Mouse (Mus musculus): ENCODE measurements around the gene Ttll1. TPM values are rescaled to one million over a fixed set of nuclear protein-coding genes. Genes with fewer than 3 reads are reported as not detected.

Ttll1 gene
- polyA plus RNA-seq, 1 experiment from 2014 or later = 12.6 TPM

- ATAC-seq (replicated peaks; ENCODE audit: low FRiP score, low TSS enrichment, low read depth) (peak; percentile 48; the same call in 1 of the 2 replicates), DNase-seq (ENCODE audit: low spot score) (no peak)
- Histone ChIP-seq H3K9ac (ENCODE audit: low read length) (no peak overlapping the region), H3K4me1 (replicated peaks; ENCODE audit: control insufficient read depth, insufficient read depth, low read length) (peaks cover 35% of the 10 kb centered on the region), H3K36me3 (ENCODE audit: control insufficient read depth, insufficient read depth, low read length) (no peaks in the 10 kb centered on the region), H3K27ac (ENCODE audit: low read depth) (peak overlapping the region; percentile 1; the same call in 1 of the 2 replicates), H3K27me3 (replicated peaks; ENCODE audit: control insufficient read depth, insufficient read depth, low read length) (no peaks in the 10 kb centered on the region), H3K9me3 (ENCODE audit: control insufficient read depth, low read length) (no peaks in the 10 kb centered on the region), H3K4me3 (ENCODE audit: low read depth, low read length) (no peak overlapping the region), H3K4me2 (ENCODE audit: low read length) (no peak overlapping the region)
- WGBS = 59% methylated on average over 7 of the region's 7 CpGs
Observed at GRCm38 (mm10) chr15:83451621-83452210, 59.0 kb downstream of the Ttll1 start.

GRCm38 (mm10) chr15:83450007-83450406 lies 60.7 kb downstream of the Ttll1 start:
- no peaks in the 10 kb centered on the region for H3K36me3 ChIP-seq (ENCODE audit: control insufficient read depth, insufficient read depth, low read length)
- no peaks in the 10 kb centered on the region for H3K9me3 ChIP-seq (ENCODE audit: control insufficient read depth, low read length)
- no peak overlapping the region for H3K4me3 ChIP-seq (ENCODE audit: low read depth, low read length)
- peaks cover 52% of the 10 kb centered on the region for H3K4me1 ChIP-seq (replicated peaks; ENCODE audit: control insufficient read depth, insufficient read depth, low read length)
- no peak overlapping the region for H3K9ac ChIP-seq (ENCODE audit: low read length)
- ATAC-seq (replicated peaks; ENCODE audit: low FRiP score, low TSS enrichment, low read depth) = no peak
- DNase-seq (ENCODE audit: low spot score) = no peak
- H3K4me2 ChIP-seq (ENCODE audit: low read length) = no peak overlapping the region
- WGBS = 92% methylated on average over 2 of the region's 2 CpGs
- no peaks in the 10 kb centered on the region for H3K27me3 ChIP-seq (replicated peaks; ENCODE audit: control insufficient read depth, insufficient read depth, low read length)
- H3K27ac ChIP-seq (ENCODE audit: low read depth) = no peak overlapping the region

- Histone ChIP-seq H3K4me1 (replicated peaks; ENCODE audit: control insufficient read depth, insufficient read depth, low read length) (peaks cover 62% of the 10 kb centered on the region), H3K4me3 (ENCODE audit: low read depth, low read length) (no peak overlapping the region), H3K27ac (ENCODE audit: low read depth) (no peak overlapping the region), H3K4me2 (ENCODE audit: low read length) (no peak overlapping the region), H3K36me3 (ENCODE audit: control insufficient read depth, insufficient read depth, low read length) (no peaks in the 10 kb centered on the region), H3K27me3 (replicated peaks; ENCODE audit: control insufficient read depth, insufficient read depth, low read length) (no peaks in the 10 kb centered on the region), H3K9me3 (ENCODE audit: control insufficient read depth, low read length) (no peaks in the 10 kb centered on the region), H3K9ac (ENCODE audit: low read length) (no peak overlapping the region)
- DNase-seq (ENCODE audit: low spot score) (no peak), ATAC-seq (replicated peaks; ENCODE audit: low FRiP score, low TSS enrichment, low read depth) (no peak)
- 64% methylated on average over 5 of the region's 5 CpGs for WGBS
Observed at GRCm38 (mm10) chr15:83448646-83449045, 62.0 kb downstream of the Ttll1 start.

- no peak overlapping the region for H3K27ac ChIP-seq (ENCODE audit: low read depth)
- H3K4me2 ChIP-seq (ENCODE audit: low read length) = no peak overlapping the region
- no peak for ATAC-seq (replicated peaks; ENCODE audit: low FRiP score, low TSS enrichment, low read depth)
- H3K27me3 ChIP-seq (replicated peaks; ENCODE audit: control insufficient read depth, insufficient read depth, low read length) = no peaks in the 10 kb centered on the region
- no peak overlapping the region for H3K9ac ChIP-seq (ENCODE audit: low read length)
- H3K4me1 ChIP-seq (replicated peaks; ENCODE audit: control insufficient read depth, insufficient read depth, low read length) = peaks cover 62% of the 10 kb centered on the region
- 37% methylated on average over 10 of the region's 10 CpGs for WGBS
- DNase-seq (ENCODE audit: low spot score) = no peak
- no peaks in the 10 kb centered on the region for H3K9me3 ChIP-seq (ENCODE audit: control insufficient read depth, low read length)
- H3K4me3 ChIP-seq (ENCODE audit: low read depth, low read length) = no peak overlapping the region
- H3K36me3 ChIP-seq (ENCODE audit: control insufficient read depth, insufficient read depth, low read length) = no peaks in the 10 kb centered on the region
Observed at GRCm38 (mm10) chr15:83447791-83448544, 62.7 kb downstream of the Ttll1 start.

- peaks cover 48% of the 10 kb centered on the region for H3K4me1 ChIP-seq (replicated peaks; ENCODE audit: control insufficient read depth, insufficient read depth, low read length)
- ATAC-seq (replicated peaks; ENCODE audit: low FRiP score, low TSS enrichment, low read depth) = no peak
Observed at GRCm38 (mm10) chr15:83445908-83446307, 64.8 kb downstream of the Ttll1 start.

GRCm38 (mm10) chr15:83445383-83445782 lies 65.3 kb downstream of the Ttll1 start:
- no peak for ATAC-seq (replicated peaks; ENCODE audit: low FRiP score, low TSS enrichment, low read depth)
- Histone ChIP-seq H3K27ac (ENCODE audit: low read depth) (peak overlapping the region; percentile 57), H3K4me1 (replicated peaks; ENCODE audit: control insufficient read depth, insufficient read depth, low read length) (peaks cover 48% of the 10 kb centered on the region)

More at GRCm38 (mm10) chr15:83445908-83446307, 64.8 kb downstream of the Ttll1 start:
- peak overlapping the region; percentile 57 for H3K27ac ChIP-seq (ENCODE audit: low read depth)
- H3K4me2 ChIP-seq (ENCODE audit: low read length) = no peak overlapping the region
- no peaks in the 10 kb centered on the region for H3K9me3 ChIP-seq (ENCODE audit: control insufficient read depth, low read length)
- DNase-seq (ENCODE audit: low spot score) = no peak
- H3K27me3 ChIP-seq (replicated peaks; ENCODE audit: control insufficient read depth, insufficient read depth, low read length) = no peaks in the 10 kb centered on the region
- no peak overlapping the region for H3K9ac ChIP-seq (ENCODE audit: low read length)
- H3K4me3 ChIP-seq (ENCODE audit: low read depth, low read length) = no peak overlapping the region
- H3K36me3 ChIP-seq (ENCODE audit: control insufficient read depth, insufficient read depth, low read length) = no peaks in the 10 kb centered on the region
- WGBS = 29% methylated on average over 2 of the region's 2 CpGs

GRCm38 (mm10) chr15:83444425-83444824 lies 66.3 kb downstream of the Ttll1 start:
- ATAC-seq (replicated peaks; ENCODE audit: low FRiP score, low TSS enrichment, low read depth) = peak; percentile 48; the same call in 1 of the 2 replicates
- Histone ChIP-seq H3K9me3 (ENCODE audit: control insufficient read depth, low read length) (no peaks in the 10 kb centered on the region), H3K27ac (ENCODE audit: low read depth) (no peak overlapping the region), H3K4me2 (ENCODE audit: low read length) (no peak overlapping the region), H3K36me3 (ENCODE audit: control insufficient read depth, insufficient read depth, low read length) (no peaks in the 10 kb centered on the region), H3K27me3 (replicated peaks; ENCODE audit: control insufficient read depth, insufficient read depth, low read length) (no peaks in the 10 kb centered on the region), H3K4me1 (replicated peaks; ENCODE audit: control insufficient read depth, insufficient read depth, low read length) (peaks cover 48% of the 10 kb centered on the region), H3K4me3 (ENCODE audit: low read depth, low read length) (no peak overlapping the region), H3K9ac (ENCODE audit: low read length) (no peak overlapping the region)
- 42% methylated on average over 6 of the region's 6 CpGs for WGBS
- no peak for DNase-seq (ENCODE audit: low spot score)

More at GRCm38 (mm10) chr15:83445383-83445782, 65.3 kb downstream of the Ttll1 start:
- no peaks in the 10 kb centered on the region for H3K36me3 ChIP-seq (ENCODE audit: control insufficient read depth, insufficient read depth, low read length)
- DNase-seq (ENCODE audit: low spot score) = no peak
- no peak overlapping the region for H3K9ac ChIP-seq (ENCODE audit: low read length)
- no peaks in the 10 kb centered on the region for H3K9me3 ChIP-seq (ENCODE audit: control insufficient read depth, low read length)
- H3K27me3 ChIP-seq (replicated peaks; ENCODE audit: control insufficient read depth, insufficient read depth, low read length) = no peaks in the 10 kb centered on the region
- H3K4me3 ChIP-seq (ENCODE audit: low read depth, low read length) = no peak overlapping the region
- H3K4me2 ChIP-seq (ENCODE audit: low read length) = no peak overlapping the region
- WGBS = 61% methylated on average over 5 of the region's 5 CpGs

- Histone ChIP-seq H3K9me3 (ENCODE audit: control insufficient read depth, low read length) (no peaks in the 10 kb centered on the region), H3K27ac (ENCODE audit: low read depth) (no peak overlapping the region), H3K9ac (ENCODE audit: low read length) (no peak overlapping the region), H3K4me3 (ENCODE audit: low read depth, low read length) (no peak overlapping the region), H3K4me2 (ENCODE audit: low read length) (no peak overlapping the region), H3K36me3 (ENCODE audit: control insufficient read depth, insufficient read depth, low read length) (no peaks in the 10 kb centered on the region), H3K4me1 (replicated peaks; ENCODE audit: control insufficient read depth, insufficient read depth, low read length) (peaks cover 35% of the 10 kb centered on the region), H3K27me3 (replicated peaks; ENCODE audit: control insufficient read depth, insufficient read depth, low read length) (no peaks in the 10 kb centered on the region)
- ATAC-seq (replicated peaks; ENCODE audit: low FRiP score, low TSS enrichment, low read depth) (no peak), DNase-seq (ENCODE audit: low spot score) (no peak)
- 85% methylated on average over 4 of the region's 4 CpGs for WGBS
Observed at GRCm38 (mm10) chr15:83442495-83443037, 68.1 kb downstream of the Ttll1 start.
